Mouse (Mus musculus): ENCODE measurements around the gene Bet1l. TPM values are rescaled to one million over a fixed set of nuclear protein-coding genes. Genes with fewer than 3 reads are reported as not detected.
A peak's percentile ranks its signal among the peaks of the same experiment; 100 is the strongest.

The Bet1l gene
- total RNA-seq, 2 experiments from 2014 or later = 7.7 to 10.6 TPM

DNA sequence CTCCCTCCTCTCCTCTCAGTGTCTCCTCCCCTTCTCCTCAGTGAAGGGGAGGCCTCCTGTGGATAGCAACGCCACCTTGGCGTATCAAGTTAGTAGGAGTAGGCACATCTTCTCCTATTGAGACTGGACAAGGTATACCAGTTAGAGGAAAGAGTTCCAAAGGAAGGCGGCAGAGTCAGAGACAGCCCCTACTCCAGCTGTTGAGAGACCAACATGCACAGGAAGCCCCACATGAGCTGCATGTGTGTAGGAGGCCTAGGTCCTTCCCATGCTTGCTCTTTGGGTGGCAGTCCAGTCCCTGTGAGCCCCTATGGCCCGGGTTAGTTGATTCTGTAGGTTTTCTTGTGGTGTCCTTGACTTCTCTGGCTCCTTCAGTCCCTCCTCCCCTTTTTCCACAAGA is 24.0 kb downstream of the Bet1l start:
- no peak for DNase-seq

DNA sequence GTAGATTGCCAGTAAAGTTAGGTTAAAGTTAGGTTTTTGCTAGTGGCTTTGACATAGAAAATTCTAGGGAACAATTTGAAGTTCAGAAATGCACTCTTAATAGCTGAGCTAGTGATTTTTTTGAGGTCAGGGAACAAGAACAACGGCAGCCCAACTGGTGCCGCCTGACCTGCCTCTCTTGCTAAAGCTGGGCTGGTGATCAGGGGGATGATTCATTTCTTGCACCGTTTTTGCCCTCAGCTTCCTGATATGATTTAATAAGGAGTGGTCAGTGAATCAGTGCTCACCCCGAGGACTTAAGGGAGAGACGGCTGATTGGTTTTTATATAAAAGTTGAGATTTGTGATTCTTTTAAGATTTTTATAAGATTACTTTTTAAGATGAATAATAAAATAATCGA is 25.9 kb downstream of the Bet1l start:
- no peak for DNase-seq

DNA sequence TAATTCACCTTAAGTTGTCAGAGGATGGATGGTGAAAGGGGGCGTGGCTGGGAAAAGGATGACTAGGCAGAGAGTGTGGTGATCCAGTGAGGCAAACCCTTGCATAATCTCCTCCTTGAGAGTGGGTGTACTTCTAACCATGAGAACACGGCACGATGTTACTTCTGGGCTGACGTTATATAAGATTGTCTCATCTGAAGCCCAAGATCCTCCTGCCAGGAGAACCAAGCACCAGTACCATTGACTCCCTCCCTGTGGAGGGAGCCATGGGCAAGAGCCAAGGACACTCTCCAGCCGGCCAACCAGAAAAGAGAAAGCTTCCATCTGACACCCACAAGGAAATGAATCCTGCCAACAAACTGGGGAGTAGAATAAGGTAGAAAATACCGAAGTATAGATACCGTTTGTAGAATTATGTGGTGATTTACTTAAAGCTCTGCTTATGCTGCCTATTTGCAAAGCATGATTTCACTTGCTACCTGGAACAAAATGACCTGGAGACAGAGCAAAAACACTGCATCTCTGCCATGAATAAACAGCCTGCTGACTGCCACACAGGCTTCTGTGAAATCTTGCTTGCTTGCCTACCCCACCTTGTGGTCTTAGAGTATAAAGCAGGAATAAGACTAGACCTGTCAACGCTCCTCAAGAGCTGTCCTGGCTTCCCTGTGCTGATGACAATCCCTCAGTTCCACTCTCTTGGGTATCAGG is 29.1 kb downstream of the Bet1l start:
- peak; percentile 47 for DNase-seq

DNA sequence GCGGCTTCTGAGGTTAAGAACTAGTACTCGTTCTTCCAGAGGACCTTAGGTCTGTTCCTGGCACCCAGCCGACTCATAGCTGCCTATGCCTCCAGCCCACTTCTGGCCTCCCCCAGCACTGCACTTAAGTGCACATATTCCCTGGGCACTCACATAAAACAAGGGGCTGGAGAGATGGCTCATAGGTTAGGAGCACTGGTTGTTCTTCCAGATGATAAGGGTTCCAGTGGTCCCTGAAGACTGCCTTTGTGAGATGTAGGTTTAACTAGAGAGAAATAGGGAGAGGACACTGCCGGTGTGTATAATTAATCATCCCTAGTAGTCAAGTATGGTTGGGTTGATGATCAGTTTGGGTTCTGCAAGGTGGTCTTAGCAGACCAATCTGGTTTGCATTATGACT is 34.6 kb downstream of the Bet1l start:
- no peak for DNase-seq

DNA sequence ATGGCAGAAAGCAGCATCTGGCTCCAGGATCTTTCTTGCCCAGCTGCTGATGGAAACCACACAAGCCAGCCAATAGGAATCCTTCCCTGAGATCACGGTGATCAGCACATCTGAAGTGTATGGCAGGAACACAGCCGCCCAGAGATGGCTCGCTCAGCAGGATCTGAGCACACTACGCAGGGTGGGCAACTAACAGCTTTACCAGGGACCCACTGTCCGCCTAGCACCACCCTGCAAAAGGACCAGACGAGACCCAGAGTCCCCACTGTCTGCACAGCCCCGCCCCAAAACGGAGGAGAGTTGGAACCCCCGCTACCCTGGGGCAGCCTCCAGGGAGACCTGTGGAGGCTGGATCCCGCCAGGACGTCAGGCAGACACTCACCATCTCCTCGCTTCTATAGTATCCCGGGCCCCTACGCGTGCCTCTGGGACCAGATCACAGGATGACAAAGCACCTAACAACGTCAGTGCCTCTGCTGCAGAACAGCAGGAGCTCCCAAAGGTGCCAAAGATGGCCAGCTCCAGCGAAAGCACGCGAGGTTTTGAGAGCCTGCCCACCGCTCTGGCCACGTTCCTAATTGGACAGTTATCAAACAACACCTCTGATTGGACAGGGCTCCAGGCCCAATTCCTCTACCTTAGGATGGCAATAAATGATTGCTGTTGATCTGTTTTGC is 35.6 kb downstream of the Bet1l start, which contains the start of gene Zfp941:
TSS of gene Zfp941 (minus strand) at position 526 of the 677 bp plus-strand sequence.
- DNase-seq = no peak

DNA sequence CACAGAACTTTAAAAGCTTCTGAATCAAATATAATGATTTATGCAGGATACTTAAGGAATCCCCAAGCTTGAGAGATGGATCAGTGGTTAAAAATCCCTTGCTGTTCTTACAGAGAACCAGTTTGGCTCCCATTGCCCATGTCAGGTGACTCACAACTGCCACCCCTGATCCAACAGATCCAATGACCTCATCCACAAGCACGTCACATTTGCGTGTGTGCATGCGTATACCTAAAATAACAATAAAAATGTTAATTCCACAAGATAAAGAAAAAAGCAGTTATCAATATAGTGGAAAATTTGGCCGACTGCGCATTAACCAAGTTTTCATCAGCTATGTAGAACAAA is 36.1 kb downstream of the Bet1l start:
- no peak for DNase-seq

DNA sequence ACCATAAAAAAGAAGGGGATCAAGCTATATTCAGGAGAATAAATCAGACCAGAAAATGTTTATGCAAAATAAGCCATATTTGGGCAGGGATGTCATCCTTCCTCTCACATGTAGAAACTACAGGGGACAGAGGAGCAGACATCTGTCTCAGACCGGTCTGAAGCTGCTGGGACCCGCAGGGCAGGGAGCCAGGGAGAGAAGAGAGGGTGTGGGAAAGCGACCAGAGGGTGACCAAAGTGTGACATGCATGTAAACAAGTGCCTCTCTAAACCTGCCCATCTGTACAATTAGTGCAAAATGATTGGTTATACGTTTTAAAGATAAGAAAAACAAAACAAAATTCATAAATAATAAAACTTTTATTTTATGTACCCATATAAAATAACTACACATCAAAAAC is 37.2 kb downstream of the Bet1l start:
- DNase-seq = no peak

DNA sequence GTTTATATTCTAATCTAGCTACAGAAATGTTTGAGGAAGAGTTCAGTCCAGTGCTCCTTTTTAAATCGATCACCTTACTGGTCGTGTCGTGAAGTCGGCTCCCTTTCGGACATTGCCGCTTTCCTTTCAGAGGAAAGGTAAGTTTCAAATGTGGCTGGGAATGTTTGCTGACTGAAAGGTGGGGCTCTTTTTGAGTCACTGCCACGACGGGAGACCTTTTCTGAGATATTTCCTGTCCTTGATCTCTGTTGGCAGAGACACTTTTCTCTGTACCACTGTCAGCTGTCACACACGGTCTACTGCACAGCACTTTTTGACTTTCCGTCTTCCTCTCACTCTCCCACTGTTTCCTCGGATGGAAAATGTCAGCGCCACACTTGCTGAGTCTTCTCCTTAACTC is 44.5 kb downstream of the Bet1l start:
- no peak for DNase-seq

DNA sequence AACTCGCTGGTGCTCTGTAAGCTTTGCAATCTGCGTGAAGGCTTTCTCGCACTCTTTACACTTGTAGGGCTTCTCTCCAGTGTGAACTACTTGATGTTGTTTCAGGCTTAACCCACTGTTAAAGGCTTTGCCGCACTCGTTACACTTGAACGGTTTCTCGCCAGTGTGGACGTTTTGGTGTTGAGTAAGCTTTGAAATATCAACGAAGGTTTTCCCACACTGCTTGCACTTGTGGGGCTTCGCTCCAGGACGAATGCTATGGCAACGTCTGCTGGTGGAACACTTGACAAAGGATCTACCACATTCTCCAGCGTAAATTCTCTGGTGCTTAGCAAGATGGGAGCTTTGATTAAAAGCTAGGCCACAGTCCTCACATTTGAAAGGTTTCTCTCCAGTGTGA is 45.7 kb downstream of the Bet1l start:
- DNase-seq = no peak

DNA sequence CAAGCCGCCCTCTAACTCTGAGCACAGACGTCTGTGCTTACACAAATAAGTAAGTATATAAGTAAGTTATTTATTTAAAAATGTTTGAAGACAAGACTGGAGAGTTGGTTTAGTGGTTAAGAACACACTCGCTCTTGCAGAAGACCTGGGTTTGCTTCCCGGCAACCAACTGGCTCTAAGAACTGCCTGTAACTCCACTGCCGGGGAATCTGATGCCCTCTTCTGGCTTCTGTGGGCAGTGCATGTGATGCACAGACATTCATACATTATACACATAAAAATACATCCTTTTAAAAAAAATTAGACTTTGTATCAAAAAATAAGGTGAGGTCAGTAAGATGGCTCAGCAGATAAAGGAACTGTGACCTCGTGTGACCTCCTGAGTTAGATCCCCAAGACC is 46.9 kb downstream of the Bet1l start:
- DNase-seq = no peak

DNA sequence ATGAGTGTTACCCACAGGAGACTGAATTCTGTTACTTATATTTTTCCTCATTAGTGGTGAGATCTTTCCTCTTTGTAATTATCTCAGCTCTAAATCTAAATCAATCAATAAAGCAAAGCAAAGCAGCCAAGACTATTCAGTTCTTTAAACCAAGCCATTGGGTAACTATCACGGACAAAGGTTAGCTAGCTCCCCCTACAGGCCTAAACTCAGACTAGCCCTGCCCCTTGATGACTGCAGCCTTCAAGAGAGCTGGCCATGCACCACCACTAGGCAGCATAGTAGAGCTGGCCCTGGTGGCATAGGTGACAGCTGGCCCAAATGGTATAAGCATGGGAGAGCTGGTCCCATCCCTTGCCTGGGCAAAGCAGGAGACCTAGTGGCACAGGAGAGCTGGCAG is 51.7 kb downstream of the Bet1l start:
- DNase-seq = no peak

Other genes starting within 250 kb of the Bet1l start
- not detected for gene Olfr61, start 228.6 kb downstream of the Bet1l start, total RNA-seq (2021)
- not detected for gene Olfr53, start 211.1 kb downstream of the Bet1l start, total RNA-seq (2021)
- not detected for gene Olfr539, start 197.6 kb downstream of the Bet1l start, total RNA-seq (2021)
- not detected for gene Olfr45, start 175.6 kb downstream of the Bet1l start, total RNA-seq (2021)
- gene Olfr541, start 160.3 kb downstream of the Bet1l start, total RNA-seq (2021) = not detected
- gene Cyp2e1, start 93.8 kb downstream of the Bet1l start, total RNA-seq (2021) = 10 to 100 TPM in 1 of 2 experiments, under 1 TPM in 1; 0.92 to 35.9 TPM
- gene Syce1, start 69.7 kb downstream of the Bet1l start, total RNA-seq (2021) = not detected
- gene Zfp941, start 35.4 kb downstream of the Bet1l start, total RNA-seq (2021) = not detected
- not detected for gene Urah, start 22.6 kb downstream of the Bet1l start, total RNA-seq (2021)
- gene Scgb1c1, start 12.0 kb downstream of the Bet1l start, total RNA-seq (2021) = not detected
- gene Odf3, start 9.8 kb downstream of the Bet1l start, total RNA-seq (2021) = not detected
- gene Gm45785, start 1.2 kb downstream of the Bet1l start, total RNA-seq (2021) = not detected
- gene Ric8a, start 620 bp downstream of the Bet1l start, total RNA-seq (2021) = 10 to 100 TPM; 13.5 to 14.0 TPM
- 10 to 100 TPM; 79.5 to 88.7 TPM for gene Psmd13, start 24.4 kb upstream of the Bet1l start, total RNA-seq (2021)
- 10 to 100 TPM; 25.4 to 26.6 TPM for gene Sirt3, start 24.7 kb upstream of the Bet1l start, total RNA-seq (2021)
- gene Cox8b, start 42.9 kb upstream of the Bet1l start, total RNA-seq (2021) = 1,000 to 10,000 TPM; 1,696 to 1,975 TPM
- gene Nlrp6, start 63.3 kb upstream of the Bet1l start, total RNA-seq (2021) = not detected
- 1 to 10 TPM; 4.3 to 4.6 TPM for gene Pgghg, start 83.8 kb upstream of the Bet1l start, total RNA-seq (2021)
- gene Ifitm5, start 92.7 kb upstream of the Bet1l start, total RNA-seq (2021) = under 1 TPM in 1 of 2 experiments, not detected in 1; 0.64 TPM
- not detected for gene Gm45717, start 98.4 kb upstream of the Bet1l start, total RNA-seq (2021)
- gene Ifitm2, start 98.4 kb upstream of the Bet1l start, total RNA-seq (2021) = 10 to 100 TPM; 54.0 to 75.5 TPM
- under 1 TPM; 0.43 to 0.54 TPM for gene Ifitm1, start 109.6 kb upstream of the Bet1l start, total RNA-seq (2021)
- gene Ifitm3, start 153.2 kb upstream of the Bet1l start, total RNA-seq (2021) = 10 to 100 TPM; 34.4 to 52.1 TPM
- not detected for gene Ifitm6, start 160.3 kb upstream of the Bet1l start, total RNA-seq (2021)
- not detected for gene Gm17387, start 171.6 kb upstream of the Bet1l start, total RNA-seq (2021)
- gene B4galnt4, start 203.5 kb upstream of the Bet1l start, total RNA-seq (2021) = not detected
- gene Pkp3, start 220.6 kb upstream of the Bet1l start, total RNA-seq (2021) = under 1 TPM in 1 of 2 experiments, not detected in 1; 0.29 TPM
- gene Sigirr, start 243.0 kb upstream of the Bet1l start, total RNA-seq (2021) = 1 to 10 TPM; 1.4 to 2.4 TPM

All from gastrocnemius, postnatal 25 days (tissue).